ENCODE assay signal across 20 mouse cellular contexts in genomic region chr6:146480925-146481324, GRCm38 (mm10). TPM values are rescaled to one million over a fixed set of nuclear protein-coding genes. Genes with fewer than 3 reads are reported as not detected.
DNase-seq lines count a peak whose midpoint lies in the region; ATAC-seq and TF ChIP-seq lines count a peak whose summit lies in the region.
"Had no signal": no experiment of that assay in that cellular context is flagged by ENCODE, and none has a peak within 500 bp of the region (broad histone marks: within the 10 kb centered on the region; RNA-seq: fewer than 3 reads in every experiment).

No protein-coding gene starts in this region.

- H3K4me2 ChIP-seq in heart, postnatal 0 days (ENCODE audit: low read depth, low read length) = peak overlapping the region; percentile 32; the same call in 1 of the 2 replicates
- 0 out of 2 replicates have a peak overlapping the region, but pooled peaks have one; percentile 21 for H3K4me2 ChIP-seq in lung, embryonic 16.5 days (ENCODE audit: low read depth, low read length)
- H3K4me2 ChIP-seq: embryonic facial prominence, embryonic 12.5 days; forebrain, embryonic 13.5 days; liver, embryonic 12.5 days; neural tube, embryonic 15.5 days had no signal

- TF ChIP-seq CTCF in heart, postnatal 0 days (IDR thresholded peaks at IDR 0.05; ENCODE audit: low read depth) = no peak
- no peak for TF ChIP-seq CTCF in lung, adult 2 months (IDR thresholded peaks at IDR 0.05; ENCODE audit: insufficient read depth, low read length)

- DNase-seq in heart, postnatal 0 days (ENCODE audit: low spot score) = no peak
- no peak for DNase-seq in heart, adult 8-10 months (ENCODE audit: low spot score)
- DNase-seq in lung, adult 2 months = no peak
- peak; percentile 31 for DNase-seq in CD4-positive, CD25-positive, alpha-beta regulatory T cell, adult 2 months (ENCODE audit: low read depth, low spot score)
- DNase-seq in induced T-regulatory cell, adult 2 months (ENCODE audit: low read depth) = peak; percentile 39
- no peak for DNase-seq in adrenal gland, adult (ENCODE audit: inconsistent age in 2 of 2, low spot score in 1 of 2)
- DNase-seq: adrenal gland, adult 8-10 months; cerebellum, adult 9-11 months; gastrocnemius, postnatal 14 days; kidney, postnatal 36 days; layer of hippocampus, adult 9-11 months; midbrain, embryonic 14.5 days had no signal

- no peaks in the 10 kb centered on the region for H3K9me3 ChIP-seq in heart, postnatal 0 days (replicated peaks; ENCODE audit: control insufficient read depth, low read length)
- no peaks in the 10 kb centered on the region for H3K9me3 ChIP-seq in lung, embryonic 16.5 days (ENCODE audit: control insufficient read depth, low read length)
- H3K9me3 ChIP-seq: embryonic facial prominence, embryonic 12.5 days; forebrain, embryonic 13.5 days; liver, embryonic 12.5 days; neural tube, embryonic 15.5 days had no signal

- no peak for TF ChIP-seq POLR2A in lung, adult 2 months (IDR thresholded peaks at IDR 0.05; ENCODE audit: borderline replicate concordance, extremely low read depth, low read depth, low read length)

- no peak overlapping the region for H3K9ac ChIP-seq in heart, postnatal 0 days (replicated peaks; ENCODE audit: low read depth, low read length)
- H3K9ac ChIP-seq in lung, embryonic 16.5 days (ENCODE audit: low read length) = no peak overlapping the region
- H3K9ac ChIP-seq: embryonic facial prominence, embryonic 12.5 days; forebrain, embryonic 13.5 days; liver, embryonic 12.5 days; neural tube, embryonic 15.5 days had no signal

- TF ChIP-seq EP300 in heart, postnatal 0 days (IDR thresholded peaks at IDR 0.05; ENCODE audit: low read depth) = no peak

- peaks cover 35% of the 10 kb centered on the region for H3K4me1 ChIP-seq in heart, postnatal 0 days (ENCODE audit: control insufficient read depth, insufficient read depth)
- H3K4me1 ChIP-seq in lung, embryonic 16.5 days (replicated peaks; ENCODE audit: control insufficient read depth, insufficient read depth, low read length) = peaks cover 13% of the 10 kb centered on the region
- peaks cover 21% of the 10 kb centered on the region for H3K4me1 ChIP-seq in lung, adult 2 months (ENCODE audit: control insufficient read depth, insufficient read depth, low read length)
- H3K4me1 ChIP-seq: forebrain, embryonic 13.5 days had no signal

- H3K27me3 ChIP-seq in heart, postnatal 0 days (ENCODE audit: control insufficient read depth, insufficient read depth, low read length) = no peaks in the 10 kb centered on the region
- no peaks in the 10 kb centered on the region for H3K27me3 ChIP-seq in lung, embryonic 16.5 days (ENCODE audit: control insufficient read depth, insufficient read depth, low read depth, low read length)
- H3K27me3 ChIP-seq: embryonic facial prominence, embryonic 12.5 days; forebrain, embryonic 13.5 days; liver, embryonic 12.5 days; neural tube, embryonic 15.5 days had no signal

- H3K36me3 ChIP-seq in heart, postnatal 0 days (replicated peaks; ENCODE audit: control insufficient read depth, insufficient read depth, low read length) = no peaks in the 10 kb centered on the region; the same call in 1 of the 2 replicates
- no peaks in the 10 kb centered on the region for H3K36me3 ChIP-seq in lung, embryonic 16.5 days (ENCODE audit: control insufficient read depth, insufficient read depth, low read length)
- H3K36me3 ChIP-seq: embryonic facial prominence, embryonic 12.5 days; liver, embryonic 12.5 days; neural tube, embryonic 15.5 days had no signal

- 72% methylated on average over 3 of the region's 3 CpGs for WGBS in heart, postnatal 0 days
- WGBS in lung, embryonic 16.5 days = 61% methylated on average over 3 of the region's 3 CpGs
- WGBS in lung, adult 2 months = 63% methylated on average over 3 of the region's 3 CpGs

- H3K4me3 ChIP-seq in heart, postnatal 0 days (ENCODE audit: low read depth, low read length) = no peak overlapping the region
- no peak overlapping the region for H3K4me3 ChIP-seq in lung, embryonic 16.5 days (ENCODE audit: low read length)
- H3K4me3 ChIP-seq in lung, adult 2 months (replicated peaks; ENCODE audit: extremely low read depth, low read depth, low read length) = no peak overlapping the region
- H3K4me3 ChIP-seq: embryonic facial prominence, embryonic 12.5 days; erythroblast, embryonic 14.5 days; forebrain, embryonic 13.5 days; heart, adult 2 months; liver, embryonic 12.5 days; neural tube, embryonic 15.5 days had no signal

- peak overlapping the region; percentile 38 for H3K27ac ChIP-seq in heart, postnatal 0 days (ENCODE audit: low read depth)
- peak overlapping the region; percentile 69 for H3K27ac ChIP-seq in lung, embryonic 16.5 days (ENCODE audit: low read length)
- H3K27ac ChIP-seq: embryonic facial prominence, embryonic 12.5 days; forebrain, embryonic 13.5 days; liver, embryonic 12.5 days; neural tube, embryonic 15.5 days had no signal

- ATAC-seq in heart, postnatal 0 days (ENCODE audit: insufficient read depth, low read depth) = no peak
- ATAC-seq in lung, embryonic 16.5 days (ENCODE audit: low read depth) = peak; percentile 68; the same call in 1 of the 2 replicates
- ATAC-seq: forebrain, embryonic 13.5 days; intestine, embryonic 16.5 days; liver, embryonic 12.5 days had no signal

RNA-seq across cellular contexts. Expression of gene Itpr2, which starts 21.1 kb away (rescaled TPM):
- total RNA-seq in heart, postnatal 0 days (2014; rRNA removed; ENCODE audit: low replicate concordance) = 51.4 and 59.5 TPM in 2 replicates
- 24.2 and 26.5 TPM in 2 replicates for polyA plus RNA-seq in heart, postnatal 0 days (2015; fragmentation: Nextera tagmentation; extraction: Ambion mirVana)
- total RNA-seq in heart, adult 8-10 months (2022) = 10 to 100 TPM; 19.4 to 28.1 (median 21.2) TPM
- polyA plus RNA-seq in lung, embryonic 16.5 days (2015; fragmentation: Nextera tagmentation; extraction: Ambion mirVana) = 14.4 and 16.2 TPM in 2 replicates
- 15.3 and 25.5 TPM in 2 replicates for polyA plus RNA-seq in lung, adult 2 months (2012; rRNA removed)

Comparison
In these comparisons a context has a peak if more than half of its experiments do, and no peak if none do; other contexts are left out.
1. DNase-seq: peak in CD4-positive, CD25-positive, alpha-beta regulatory T cell, adult 2 months (single experiment) and induced T-regulatory cell, adult 2 months (single experiment); none in heart, postnatal 0 days (single experiment), heart, adult 8-10 months (single experiment), lung, adult 2 months (single experiment) and adrenal gland, adult (0 of 2).